Mouse (Mus musculus) heart, postnatal 10 days (tissue): ENCODE measurements around the gene Dlgap4. TPM values are rescaled to one million over a fixed set of nuclear protein-coding genes. Genes with fewer than 3 reads are reported as not detected.

Source experiments
- DNase-seq, 2 experiments: peaks; one replicate each; pipeline ENCODE4 v3.0.0; 2021
- intact Hi-C: fragments of 180-260 bp; cut with DNase I; formaldehyde crosslinking; loops from one replicate; pipeline ENCODE4 v1.15.1; 2025
- total RNA-seq, 2 experiments: library from RNA; stranded (reverse); gene quantifications; 2 replicates each; pipeline ENCODE4 v1.2.3; 2021

Dlgap4 gene
- 10 to 100 TPM; 45.2 to 46.7 TPM for total RNA-seq

DNA sequence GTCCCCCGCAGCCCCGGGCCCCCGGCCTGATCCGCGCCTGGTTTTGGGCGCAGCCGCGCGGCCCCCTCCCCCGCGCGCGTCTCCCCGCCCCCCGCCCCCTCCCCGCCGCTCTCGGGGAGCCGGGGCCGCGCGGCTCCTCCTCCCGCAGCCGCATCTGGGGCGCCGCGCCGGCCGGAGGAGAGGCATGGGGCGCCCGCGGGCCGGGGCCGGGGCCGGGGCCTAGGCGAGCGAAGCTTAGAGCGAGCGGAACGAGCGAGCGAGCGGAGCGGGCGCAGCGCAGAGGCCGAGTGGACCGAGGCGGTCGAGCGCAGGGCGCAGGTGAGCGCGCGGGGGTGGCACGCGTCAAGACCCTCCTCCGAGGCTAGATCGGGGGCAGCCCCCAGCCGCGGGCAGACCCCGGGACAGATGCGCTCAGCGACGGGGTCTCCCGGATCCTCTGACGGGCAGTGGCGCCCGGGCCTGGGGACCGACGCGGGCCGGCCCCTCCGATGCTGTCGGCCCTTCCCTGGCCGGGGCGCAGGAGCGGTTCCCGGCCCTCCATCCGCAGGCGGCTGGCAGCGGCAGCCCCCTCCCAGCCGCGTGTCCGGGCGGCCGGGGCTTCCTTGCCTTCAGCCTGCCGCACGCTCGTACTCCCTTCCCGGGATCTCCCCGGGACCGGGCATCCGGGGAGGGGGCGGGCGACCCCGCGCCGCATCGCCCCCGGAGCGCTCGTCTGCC is at the start of gene Dlgap4:
TSS of gene Dlgap4 (plus strand) at position 165 of the 717 bp plus-strand sequence.
- no peak for DNase-seq

DNA sequence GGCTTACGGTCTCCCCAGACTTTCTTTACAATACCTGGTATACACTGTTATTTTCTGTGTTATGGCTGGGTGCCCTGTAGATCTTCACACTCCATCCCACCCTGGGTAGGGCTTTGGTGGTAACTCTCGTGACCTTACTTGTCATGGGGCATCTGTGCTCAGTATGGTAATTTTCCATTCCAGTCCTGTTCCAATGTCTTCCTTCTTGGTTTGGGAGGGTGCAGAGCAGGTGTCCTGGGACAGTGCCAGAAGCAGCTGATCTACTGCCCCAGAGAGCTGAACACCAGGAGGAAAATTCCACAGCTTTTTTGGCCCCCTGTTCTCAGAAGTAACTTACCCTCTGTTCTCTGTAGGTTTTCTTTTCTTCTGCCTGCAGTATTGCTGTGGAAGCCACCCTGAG is 47.0 kb upstream of the Dlgap4 start:
- intact Hi-C loops, result no loop called here
- DNase-seq, result no peak

More for the DNA sequence above, at the start of gene Dlgap4:
- intact Hi-C loops, result loop anchor here (1.0 kb wide), 1 partner anchor 92 kb away; no protein-coding TSS in a partner anchor

DNA sequence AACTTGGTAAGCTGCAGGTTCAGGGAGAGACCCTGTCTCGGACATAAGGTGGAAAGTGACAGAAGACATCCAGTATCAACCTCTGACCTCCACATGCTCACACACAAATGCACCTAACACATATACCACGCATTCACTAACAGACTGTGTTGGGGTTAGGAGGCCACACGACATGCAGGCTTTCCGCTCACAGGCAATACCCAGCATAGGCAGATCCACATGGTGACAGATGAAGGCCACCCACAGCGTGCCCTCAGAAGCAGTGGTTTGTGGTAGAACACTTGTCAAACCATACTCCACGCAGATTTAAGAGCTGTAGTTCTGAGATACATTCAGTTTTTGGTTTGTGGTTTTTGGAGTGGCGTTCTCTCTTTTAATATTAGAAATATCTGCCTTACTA is 44.9 kb upstream of the Dlgap4 start:
- intact Hi-C loops, result no loop called here
- DNase-seq, result no peak

DNA sequence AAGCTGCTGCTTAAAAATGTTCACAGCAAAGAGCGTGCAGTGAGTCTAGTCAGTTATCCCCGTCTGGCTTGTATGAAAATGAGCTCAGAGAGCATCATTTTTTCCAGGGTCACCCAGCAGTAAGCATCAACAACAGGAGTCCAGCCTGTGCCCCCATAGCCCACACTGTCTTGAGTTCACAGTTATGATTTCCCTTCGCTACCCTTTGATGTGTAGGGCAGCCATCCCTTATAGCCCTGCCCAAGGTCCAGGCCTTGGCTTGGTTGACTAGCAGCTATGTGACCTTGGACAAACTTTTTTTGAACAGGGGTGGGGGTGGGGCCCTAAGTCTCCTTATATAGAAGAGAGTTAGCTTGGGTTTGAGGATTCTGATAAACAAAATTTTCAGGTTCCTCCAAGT is 44.2 kb upstream of the Dlgap4 start:
- DNase-seq, result no peak
- intact Hi-C loops, result no loop called here

DNA sequence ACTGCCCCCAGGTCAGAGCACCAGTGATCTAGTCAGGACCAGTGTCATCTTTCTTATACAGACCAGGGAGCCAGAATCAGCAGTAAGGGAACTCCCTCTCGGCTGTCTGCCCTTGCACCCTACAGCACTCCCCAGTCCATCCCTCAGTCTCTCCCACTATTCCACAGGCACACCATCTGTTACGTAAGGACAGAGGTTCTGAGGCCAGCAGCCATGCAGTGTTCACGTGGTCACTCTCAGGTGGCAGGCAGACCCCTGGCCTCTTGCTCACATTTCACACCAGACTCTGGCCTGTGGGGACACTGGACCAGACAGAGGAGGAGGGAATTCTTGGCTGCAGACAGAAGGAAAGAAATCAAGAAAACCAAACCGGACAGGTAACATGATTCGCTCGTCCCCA is 42.0 kb upstream of the Dlgap4 start:
- DNase-seq, result no peak
- intact Hi-C loops, result no loop called here

DNA sequence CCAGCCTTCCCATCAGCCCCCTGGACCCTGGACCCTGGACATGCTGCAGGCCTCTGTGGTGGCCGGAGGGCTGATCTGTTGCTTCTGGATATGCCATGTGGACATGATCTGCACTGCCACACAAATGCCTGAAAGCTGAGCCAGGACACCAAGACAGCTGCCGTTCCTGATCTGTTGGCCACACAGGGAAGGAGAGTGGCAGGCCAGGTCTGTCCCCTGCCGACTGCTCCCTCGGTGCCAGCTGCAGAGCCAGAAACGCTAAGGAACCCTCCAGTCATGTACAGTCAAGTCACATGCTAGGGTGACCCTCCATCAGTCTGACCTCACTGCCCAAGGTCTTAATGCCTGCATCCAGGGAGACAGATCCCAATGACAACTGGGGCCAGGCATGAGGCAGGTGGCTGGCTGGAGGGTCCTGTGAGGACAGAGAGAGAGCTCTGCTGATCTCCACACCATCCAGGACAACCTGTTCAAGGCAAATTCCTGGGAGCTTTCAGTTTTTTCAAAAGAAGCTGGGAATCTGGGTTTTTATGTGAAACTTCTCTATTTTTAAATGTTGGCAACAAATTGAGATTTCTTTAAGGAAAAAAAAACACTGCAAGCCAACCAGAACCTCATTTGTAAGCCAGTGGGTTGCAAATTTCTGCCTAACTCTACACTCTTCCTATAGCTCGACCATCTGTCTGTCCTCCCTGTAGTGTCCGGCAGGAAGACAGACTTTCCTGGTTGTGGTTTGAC is 36.5 kb upstream of the Dlgap4 start:
- no peak for DNase-seq
- intact Hi-C loops, result no loop called here

DNA sequence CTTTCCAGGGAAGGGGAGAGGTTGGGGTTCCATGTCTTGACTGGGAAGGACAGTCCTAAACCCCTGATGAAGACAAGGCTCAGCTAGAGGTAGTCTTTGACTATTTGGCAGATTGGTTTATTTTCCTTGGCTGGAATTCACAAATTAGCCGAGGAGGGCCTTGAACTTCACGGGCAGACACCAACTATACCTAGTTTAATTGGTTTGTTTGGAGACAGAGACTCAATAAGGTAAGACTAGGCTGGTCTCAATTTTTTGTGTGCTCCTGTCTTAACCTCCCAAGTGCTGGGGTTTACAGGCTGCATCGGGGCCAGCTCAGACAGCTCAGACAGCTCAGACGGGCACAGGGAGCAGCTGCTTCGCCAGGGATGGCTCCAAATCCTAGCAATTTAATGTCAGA is 33.0 kb upstream of the Dlgap4 start:
- intact Hi-C loops, result loop anchor here (5.0 kb wide), 1 partner anchor 47 kb away; no protein-coding TSS in a partner anchor

DNA sequence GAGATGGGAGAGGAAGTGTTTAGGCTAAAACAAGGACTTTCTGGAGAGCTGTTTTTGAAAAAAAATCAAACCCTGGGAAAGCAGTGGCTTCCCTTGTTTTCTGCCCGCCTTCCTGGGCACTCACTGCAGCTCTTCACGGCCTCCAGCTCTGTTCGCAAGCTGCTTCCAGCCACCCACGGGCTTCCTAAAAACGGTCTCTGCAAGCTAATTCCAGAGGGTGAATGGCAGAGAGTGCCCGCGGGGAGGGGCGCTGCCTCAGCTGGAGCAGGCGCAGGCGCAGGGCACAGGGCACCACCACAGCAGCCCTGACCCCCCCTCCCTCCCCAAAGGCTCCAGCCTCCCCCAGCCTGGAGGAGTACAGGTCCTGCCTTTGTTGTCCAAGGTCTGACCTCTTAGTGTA is 32.3 kb upstream of the Dlgap4 start:
- intact Hi-C loops, result loop anchor here (5.0 kb wide), 1 partner anchor 46 kb away; no protein-coding TSS in a partner anchor
- DNase-seq, result peak in 1 of 2 experiments; percentile 4

More for the DNA sequence above, 33.0 kb upstream of the Dlgap4 start:
- DNase-seq, result no peak

DNA sequence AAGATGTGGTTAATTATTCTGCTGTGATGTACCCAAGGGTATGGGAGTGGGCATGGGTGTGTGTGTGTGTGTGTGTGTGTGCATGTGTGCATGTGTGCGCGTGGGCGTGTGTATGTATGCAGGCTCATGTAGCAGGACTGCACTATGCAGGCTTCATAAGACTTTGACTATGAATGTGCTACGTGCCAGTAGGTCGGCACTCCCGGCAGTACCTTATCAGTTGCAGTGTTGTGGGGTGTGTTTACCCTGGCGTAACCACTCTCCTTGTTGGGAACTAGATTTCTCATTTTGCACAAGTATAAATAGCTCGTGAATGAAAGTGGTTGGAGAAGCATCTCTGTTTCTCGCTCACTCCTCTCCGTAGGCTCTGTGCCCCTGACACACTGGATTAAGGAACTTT is 30.6 kb upstream of the Dlgap4 start:
- DNase-seq, result peak; percentile 38 to 50
- intact Hi-C loops, result loop anchor here (5.0 kb wide), 1 partner anchor 44 kb away; no protein-coding TSS in a partner anchor

DNA sequence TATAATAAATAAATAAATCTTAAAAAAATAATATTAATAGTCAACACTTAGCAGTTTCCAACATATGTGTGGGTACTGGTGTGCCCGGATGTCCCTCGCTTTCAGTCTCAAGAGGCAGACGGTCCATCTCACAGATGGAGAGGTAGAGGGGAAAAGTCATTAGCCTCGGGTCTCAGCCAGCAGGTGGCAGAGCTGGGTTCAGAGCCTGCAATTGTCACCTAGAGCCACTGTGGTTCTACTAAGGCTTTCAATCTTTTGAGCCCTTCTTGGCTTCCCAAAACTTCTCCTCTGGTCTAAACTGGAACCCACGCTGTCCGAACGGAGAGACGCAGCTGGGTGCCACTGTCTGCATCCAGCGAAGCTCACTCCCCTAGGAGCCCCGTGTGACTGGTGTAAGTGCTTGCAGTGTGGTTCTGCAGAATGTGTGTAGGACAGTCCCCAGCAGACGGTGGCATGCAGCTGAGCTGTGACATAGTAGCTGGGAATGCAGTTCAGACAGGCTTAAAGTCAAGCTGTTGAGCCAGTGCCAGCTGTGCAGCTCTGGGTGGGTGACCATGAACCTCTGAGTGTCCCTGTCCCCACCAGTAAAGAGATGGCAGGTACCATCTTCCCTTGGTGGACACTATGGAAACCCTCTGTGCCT is 29.2 kb upstream of the Dlgap4 start:
- peak in 1 of 2 experiments; percentile 37 for DNase-seq
- intact Hi-C loops, result loop anchor here (1.0 to 5.0 kb wide), 2 partner anchors 43 to 121 kb away; no protein-coding TSS in a partner anchor

DNA sequence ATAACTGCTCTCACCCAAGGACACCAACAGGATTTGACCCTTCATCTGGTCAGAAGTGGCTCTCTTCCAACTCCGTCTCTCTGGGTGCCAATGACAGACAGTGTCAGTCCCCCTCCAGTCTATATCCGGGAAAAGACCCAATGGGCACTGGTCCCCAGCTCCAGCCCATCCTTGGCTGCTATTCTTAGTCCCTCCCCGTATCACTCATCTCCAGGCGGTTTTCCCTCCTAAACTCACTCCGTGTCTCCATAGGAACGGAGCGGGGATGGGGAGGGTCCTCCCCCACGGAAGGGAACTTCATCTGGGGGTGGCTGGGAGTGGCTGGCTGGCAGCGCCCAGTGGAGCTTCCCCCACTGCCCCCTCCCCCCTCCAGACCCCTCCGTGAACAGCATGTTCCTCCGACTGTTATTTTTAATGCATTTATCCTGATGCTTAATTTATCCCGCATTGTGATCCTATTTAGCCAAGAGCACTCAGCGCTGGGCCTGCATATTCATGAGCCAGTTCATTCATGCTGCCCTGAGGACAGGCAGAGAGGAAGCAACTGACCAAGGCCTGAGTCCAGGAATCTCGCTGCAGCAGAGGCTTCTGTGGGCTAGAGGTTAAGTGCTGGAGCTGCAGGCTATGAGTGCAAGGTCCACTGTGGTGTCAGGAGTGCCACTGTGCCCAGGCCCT is 28.6 kb upstream of the Dlgap4 start:
- intact Hi-C loops, result loop anchor here (1.0 to 5.0 kb wide), 2 partner anchors 42 to 120 kb away; no protein-coding TSS in a partner anchor

DNA sequence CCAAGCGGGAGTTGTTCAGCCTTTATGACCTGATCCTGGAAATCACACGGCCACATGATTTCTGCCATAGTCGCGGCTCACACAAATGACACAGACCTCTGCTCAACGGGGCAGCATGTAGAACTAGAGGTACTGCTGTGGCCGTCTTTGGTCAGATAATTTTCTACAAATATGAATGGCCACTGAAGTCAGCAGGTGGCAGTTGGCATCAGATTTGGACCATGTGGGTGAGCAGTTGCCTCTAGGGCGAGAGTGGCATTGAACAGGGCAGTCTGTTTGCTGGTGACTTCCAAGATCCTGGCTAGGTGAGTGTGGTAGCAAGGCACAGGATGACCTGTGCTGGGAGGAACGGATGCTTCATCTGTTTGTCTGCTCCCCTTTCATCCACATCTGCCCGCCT is 24.0 kb upstream of the Dlgap4 start:
- DNase-seq, result no peak
- intact Hi-C loops, result no loop called here

More for the DNA sequence above, 28.6 kb upstream of the Dlgap4 start:
- peak; percentile 58 to 74 for DNase-seq

DNA sequence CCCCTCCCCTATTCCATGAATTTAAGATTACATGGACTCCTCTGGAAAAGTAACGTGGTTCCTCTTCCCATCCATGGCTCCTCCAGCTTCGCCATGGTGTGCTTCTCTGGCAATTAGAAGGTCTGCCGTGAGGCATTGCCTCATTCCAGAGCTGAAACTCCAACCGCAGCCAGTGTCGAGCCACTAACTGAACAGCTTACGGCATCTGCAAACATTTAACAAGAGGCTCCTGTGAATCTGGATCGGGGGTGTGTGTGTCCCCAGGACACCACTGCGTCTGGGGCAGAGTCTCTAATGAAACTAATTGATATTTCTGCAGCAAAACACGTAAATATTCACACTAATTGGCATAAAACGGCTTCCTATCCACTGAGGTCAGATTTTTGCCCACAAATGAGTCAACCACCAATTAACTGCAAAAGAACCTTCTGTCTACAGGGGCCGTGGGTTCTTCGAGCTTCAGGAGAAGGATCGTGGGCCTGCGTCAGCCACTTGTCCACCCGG is 18.5 kb upstream of the Dlgap4 start:
- no peak for DNase-seq
- intact Hi-C loops, result no loop called here

DNA sequence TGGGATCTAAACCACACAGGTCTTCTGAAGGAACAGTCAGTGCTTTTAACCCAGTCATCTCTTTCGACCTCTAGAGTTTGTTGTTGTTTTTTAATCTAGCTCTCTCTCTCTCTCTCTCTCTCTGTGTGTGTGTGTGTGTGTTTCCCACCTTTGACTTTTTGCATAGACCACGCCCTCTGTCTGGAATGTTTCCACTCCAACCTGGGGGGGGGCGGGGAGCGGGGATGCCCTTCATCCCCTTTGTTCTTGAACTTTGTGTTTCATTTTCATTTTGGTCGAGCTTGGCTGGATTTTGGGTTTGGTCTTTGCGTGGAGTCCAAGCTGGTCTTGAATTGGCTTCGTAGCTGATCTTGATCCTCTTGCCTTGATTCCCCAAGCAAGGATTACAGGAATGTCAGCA is 10.9 kb upstream of the Dlgap4 start:
- intact Hi-C loops, result no loop called here

DNA sequence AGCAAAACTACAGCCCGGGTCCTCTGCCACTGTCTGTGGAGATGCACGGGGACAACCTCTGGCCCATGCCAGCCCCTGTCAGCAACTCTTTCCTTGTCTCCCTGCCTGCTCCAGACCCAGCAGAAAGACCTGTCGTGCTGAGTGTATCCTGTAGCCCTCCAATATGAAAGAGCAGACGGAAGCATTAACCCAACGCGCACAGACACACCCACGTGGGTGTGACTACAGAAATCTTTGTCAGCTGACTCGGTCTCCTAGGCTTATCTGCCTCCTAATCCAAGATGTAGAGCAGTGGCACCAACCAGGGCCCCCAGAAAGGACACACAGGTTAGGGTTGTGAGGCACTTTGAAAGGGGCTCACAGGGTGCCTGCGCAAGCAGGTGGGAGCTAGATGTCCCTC is 9.8 kb upstream of the Dlgap4 start:
- intact Hi-C loops, result no loop called here

More for the DNA sequence above, 10.9 kb upstream of the Dlgap4 start:
- DNase-seq, result no peak

DNA sequence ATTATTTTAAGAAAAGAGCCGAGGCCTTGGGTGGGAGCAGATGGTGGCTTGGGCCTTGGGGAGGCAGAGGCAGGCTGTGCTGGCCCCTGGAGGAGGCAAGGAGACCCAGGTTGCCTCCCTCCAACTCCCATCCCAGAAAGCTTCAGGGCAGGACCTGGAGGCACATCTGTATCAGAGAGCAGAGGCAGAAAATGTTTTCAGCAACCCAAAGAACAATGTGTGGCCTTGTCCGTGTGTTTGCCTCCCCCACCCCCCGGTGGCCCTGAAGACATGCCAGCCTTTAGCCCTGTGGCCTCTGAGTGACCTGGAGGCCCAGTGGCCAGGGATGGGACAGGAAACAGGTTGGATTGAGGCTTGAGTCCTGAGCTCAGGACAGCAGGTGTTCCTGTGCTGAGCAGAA is 8.4 kb upstream of the Dlgap4 start:
- intact Hi-C loops, result no loop called here
- no peak for DNase-seq

More for the DNA sequence above, 9.8 kb upstream of the Dlgap4 start:
- DNase-seq, result no peak

DNA sequence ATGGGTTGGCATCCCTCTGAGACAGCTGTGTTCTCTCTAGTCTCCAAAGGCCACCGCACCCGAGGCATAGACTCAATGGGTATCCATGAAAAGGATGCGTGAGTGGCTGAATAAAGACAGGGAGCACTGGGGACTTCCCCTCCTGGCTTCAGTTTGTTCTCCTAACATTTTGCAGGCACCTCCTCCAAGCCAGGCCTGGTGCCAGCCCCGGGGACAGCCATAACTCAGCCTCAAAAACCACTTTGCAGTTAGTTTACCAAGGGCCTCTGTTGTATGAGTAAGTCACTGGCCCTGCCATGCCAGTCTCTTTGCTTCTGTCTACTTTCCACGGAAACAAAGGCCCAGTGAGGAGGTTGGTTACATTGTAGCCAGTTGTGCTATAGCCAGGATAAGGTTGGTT is 7.5 kb upstream of the Dlgap4 start:
- intact Hi-C loops, result no loop called here

DNA sequence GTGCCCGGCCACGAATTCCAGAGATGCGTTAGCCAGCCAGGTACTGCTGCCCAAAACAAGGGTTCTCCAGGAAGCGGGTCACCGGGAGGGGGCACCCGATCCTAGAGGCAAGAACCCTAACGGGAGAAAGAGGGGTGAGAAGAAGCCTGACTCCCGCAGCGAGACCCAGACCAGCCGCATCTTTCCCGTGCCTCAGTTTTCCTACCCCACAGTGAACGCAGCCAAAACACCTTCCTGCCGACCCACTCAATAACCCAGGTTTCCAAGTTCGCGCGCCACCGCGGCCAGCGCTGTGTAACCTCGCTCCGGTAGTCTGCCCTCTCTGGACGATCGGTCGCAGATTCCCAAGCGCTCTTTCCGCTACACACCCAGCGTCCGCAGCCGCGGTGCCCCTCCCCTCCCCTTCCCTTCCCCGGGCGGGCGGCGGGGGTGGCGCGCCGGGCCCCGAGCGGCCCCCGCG is 394 bp upstream of the Dlgap4 start:
- intact Hi-C loops, result loop anchor here (1.0 kb wide), 1 partner anchor 92 kb away; no protein-coding TSS in a partner anchor
- DNase-seq, result peak; percentile 59 to 66

More for the DNA sequence above, 7.5 kb upstream of the Dlgap4 start:
- DNase-seq, result no peak

DNA sequence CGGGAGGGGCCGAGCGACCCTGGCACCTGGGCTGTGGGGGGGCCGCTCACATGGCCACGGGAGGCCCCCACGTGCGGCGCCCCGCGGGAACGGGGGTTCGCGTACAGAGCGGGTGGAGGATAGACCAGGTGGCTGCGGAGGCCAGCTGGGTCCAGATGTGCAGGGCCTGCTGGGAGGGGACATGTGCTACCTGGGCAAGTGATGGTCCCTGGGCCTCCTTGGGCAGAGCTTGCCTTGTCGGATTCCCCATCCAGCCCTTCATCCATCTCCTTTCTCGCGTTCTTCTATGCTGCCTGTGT is 702 bp downstream of the Dlgap4 start:
- intact Hi-C loops, result no loop called here
- no peak for DNase-seq
